Mouse (Mus musculus): Measurements from ENCODE around the gene Usp49. TPM values are rescaled to one million over a fixed set of nuclear protein-coding genes. Genes with fewer than 3 reads are reported as not detected.

Gene Usp49
- polyA plus RNA-seq, 1 experiment from 2014 or later = 2.6 TPM

DNA sequence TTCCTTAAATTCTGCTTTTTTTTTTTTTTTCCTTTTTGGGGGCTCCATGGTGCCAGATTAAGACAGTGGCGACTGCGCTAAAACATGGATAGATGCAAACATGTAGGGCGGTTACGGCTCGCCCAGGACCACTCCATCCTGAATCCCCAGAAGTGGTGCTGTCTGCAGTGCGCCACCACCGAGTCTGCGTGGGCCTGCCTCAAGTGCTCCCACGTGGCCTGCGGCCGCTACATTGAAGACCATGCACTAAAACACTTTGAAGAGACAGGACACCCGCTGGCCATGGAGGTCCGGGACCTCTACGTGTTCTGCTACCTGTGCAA is 41.5 kb downstream of the Usp49 start:
- peaks cover 9% of the 10 kb centered on the region for H3K36me3 ChIP-seq (ENCODE audit: control insufficient read depth, insufficient read depth)
- no peak overlapping the region for H3K27ac ChIP-seq (ENCODE audit: low read depth, low read length)
- no peaks in the 10 kb centered on the region for H3K4me1 ChIP-seq (replicated peaks; ENCODE audit: control insufficient read depth, insufficient read depth, low read length)
- H3K4me2 ChIP-seq (replicated peaks; ENCODE audit: low read depth) = peak overlapping the region; percentile 78
- H3K9ac ChIP-seq (ENCODE audit: low read depth, low read length) = no peak overlapping the region
- TF ChIP-seq CTCF (IDR thresholded peaks at IDR 0.05; ENCODE audit: low read depth) = no peak
- no peaks in the 10 kb centered on the region for H3K9me3 ChIP-seq (ENCODE audit: control insufficient read depth)
- H3K4me3 ChIP-seq (ENCODE audit: low read depth, low read length) = peak overlapping the region; percentile 32
- H3K27me3 ChIP-seq (replicated peaks; ENCODE audit: control insufficient read depth, insufficient read depth, low read length) = no peaks in the 10 kb centered on the region
- 44% methylated on average over 14 of the region's 14 CpGs for WGBS
- no peak for ATAC-seq

DNA sequence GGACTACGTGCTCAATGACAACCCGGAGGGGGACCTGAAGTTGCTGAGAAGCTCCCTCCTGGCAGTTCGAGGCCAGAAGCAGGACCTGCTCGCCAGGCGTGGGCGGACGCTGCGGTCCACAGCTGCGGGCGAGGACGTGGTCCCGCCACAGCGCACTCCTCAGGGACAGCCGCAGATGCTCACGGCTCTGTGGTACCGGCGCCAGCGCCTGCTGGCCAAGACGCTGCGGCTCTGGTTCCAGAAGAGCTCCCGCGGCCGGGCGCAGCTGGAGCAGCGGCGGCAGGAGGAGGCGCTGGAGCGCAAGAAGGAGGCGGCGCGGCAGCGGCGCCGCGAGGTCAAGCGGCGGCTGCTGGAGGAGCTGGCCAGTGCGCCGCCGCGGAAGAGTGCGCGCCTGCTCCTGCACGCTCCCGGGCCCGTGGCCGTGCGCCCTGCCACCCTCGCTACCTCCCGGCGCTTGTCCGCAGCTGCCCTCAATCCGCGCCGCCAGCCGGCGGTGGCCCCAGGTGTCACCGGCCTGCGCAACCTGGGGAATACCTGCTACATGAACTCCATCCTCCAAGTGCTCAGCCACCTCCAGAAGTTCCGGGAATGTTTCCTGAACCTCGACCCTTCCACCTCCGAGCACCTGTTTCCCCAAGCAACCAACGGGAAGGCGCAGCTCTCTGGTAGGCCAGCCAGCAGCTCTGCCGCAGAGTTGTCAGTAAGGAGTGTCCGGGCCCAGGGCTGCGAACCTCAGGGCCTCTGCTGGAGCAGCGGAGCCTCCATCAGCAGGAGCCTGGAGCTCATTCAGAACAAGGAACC is 42.0 kb downstream of the Usp49 start:
- Histone ChIP-seq H3K4me2 (replicated peaks; ENCODE audit: low read depth) (peak overlapping the region; percentile 78), H3K4me1 (replicated peaks; ENCODE audit: control insufficient read depth, insufficient read depth, low read length) (no peaks in the 10 kb centered on the region), H3K9ac (ENCODE audit: low read depth, low read length) (no peak overlapping the region), H3K36me3 (ENCODE audit: control insufficient read depth, insufficient read depth) (peaks cover 6% of the 10 kb centered on the region), H3K27ac (ENCODE audit: low read depth, low read length) (no peak overlapping the region), H3K27me3 (replicated peaks; ENCODE audit: control insufficient read depth, insufficient read depth, low read length) (no peaks in the 10 kb centered on the region), H3K9me3 (ENCODE audit: control insufficient read depth) (no peaks in the 10 kb centered on the region), H3K4me3 (ENCODE audit: low read depth, low read length) (peak overlapping the region; percentile 32)
- ATAC-seq = peak; percentile 50
- WGBS = 14% methylated on average over 61 of the region's 68 CpGs
- peak; percentile 62 for TF ChIP-seq CTCF (IDR thresholded peaks at IDR 0.05; ENCODE audit: low read depth)

DNA sequence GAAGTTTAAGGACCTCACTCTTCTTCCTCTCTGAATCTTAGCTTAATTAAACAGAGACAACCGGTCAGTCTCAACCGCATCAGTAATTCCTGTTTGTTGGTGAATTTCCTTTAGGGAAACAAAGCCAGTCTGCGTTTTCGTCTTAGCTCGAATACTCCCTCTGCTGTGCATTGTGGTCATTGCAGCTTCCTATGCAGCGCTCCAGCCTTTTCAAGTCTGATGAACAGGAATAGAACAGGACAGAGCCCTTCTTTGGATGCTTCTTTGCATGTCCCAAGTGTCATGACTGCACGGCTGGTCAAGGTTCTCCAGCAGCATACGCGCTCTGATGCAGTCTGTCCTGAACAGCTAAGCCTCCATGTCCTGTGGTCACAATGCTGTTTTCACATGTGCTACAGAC is 46.1 kb downstream of the Usp49 start:
- 24% methylated on average over 9 of the region's 9 CpGs for WGBS
- no peak overlapping the region for H3K9ac ChIP-seq (ENCODE audit: low read depth, low read length)
- ATAC-seq = no peak
- H3K4me1 ChIP-seq (replicated peaks; ENCODE audit: control insufficient read depth, insufficient read depth, low read length) = no peaks in the 10 kb centered on the region
- no peaks in the 10 kb centered on the region for H3K27me3 ChIP-seq (replicated peaks; ENCODE audit: control insufficient read depth, insufficient read depth, low read length)
- H3K27ac ChIP-seq (ENCODE audit: low read depth, low read length) = no peak overlapping the region
- no peak overlapping the region for H3K4me3 ChIP-seq (ENCODE audit: low read depth, low read length)
- H3K36me3 ChIP-seq (ENCODE audit: control insufficient read depth, insufficient read depth) = peaks cover 35% of the 10 kb centered on the region
- H3K9me3 ChIP-seq (ENCODE audit: control insufficient read depth) = no peaks in the 10 kb centered on the region
- H3K4me2 ChIP-seq (replicated peaks; ENCODE audit: low read depth) = no peak overlapping the region
- peak; percentile 91 for TF ChIP-seq CTCF (IDR thresholded peaks at IDR 0.05; ENCODE audit: low read depth)

GRCm38 (mm10) chr17:47678238-47678637 is 47.7 kb downstream of the Usp49 start:
- WGBS = 55% methylated on average over 5 of the region's 5 CpGs
- TF ChIP-seq CTCF (IDR thresholded peaks at IDR 0.05; ENCODE audit: low read depth) = no peak
- no peak overlapping the region for H3K9ac ChIP-seq (ENCODE audit: low read depth, low read length)
- no peak overlapping the region for H3K4me2 ChIP-seq (replicated peaks; ENCODE audit: low read depth)
- H3K27me3 ChIP-seq (replicated peaks; ENCODE audit: control insufficient read depth, insufficient read depth, low read length) = no peaks in the 10 kb centered on the region
- H3K9me3 ChIP-seq (ENCODE audit: control insufficient read depth) = no peaks in the 10 kb centered on the region
- peaks cover 40% of the 10 kb centered on the region for H3K36me3 ChIP-seq (ENCODE audit: control insufficient read depth, insufficient read depth)
- ATAC-seq = no peak
- no peaks in the 10 kb centered on the region for H3K4me1 ChIP-seq (replicated peaks; ENCODE audit: control insufficient read depth, insufficient read depth, low read length)
- no peak overlapping the region for H3K4me3 ChIP-seq (ENCODE audit: low read depth, low read length)
- H3K27ac ChIP-seq (ENCODE audit: low read depth, low read length) = peak overlapping the region; percentile 41; the same call in 1 of the 2 replicates

DNA sequence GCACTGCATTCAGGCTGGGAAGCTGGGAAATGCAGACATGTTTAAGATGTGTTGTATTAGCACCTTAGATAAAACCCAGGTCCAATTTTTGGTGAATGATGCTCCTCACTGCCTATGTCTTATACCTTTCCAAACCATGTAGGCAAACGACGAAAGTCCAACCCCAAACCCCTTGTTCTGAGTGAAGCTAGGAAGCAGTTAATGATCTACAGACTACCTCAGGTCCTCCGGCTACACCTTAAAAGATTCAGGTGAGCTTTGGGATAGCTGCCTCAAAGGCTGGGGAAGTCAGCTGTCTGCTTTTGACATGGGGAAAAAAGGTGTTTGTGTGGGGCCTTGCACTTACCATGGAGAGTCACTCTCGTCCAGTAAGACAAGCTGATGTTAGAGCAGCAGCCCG is 48.2 kb downstream of the Usp49 start:
- Histone ChIP-seq H3K27ac (ENCODE audit: low read depth, low read length) (peak overlapping the region; percentile 41; the same call in 1 of the 2 replicates), H3K4me3 (ENCODE audit: low read depth, low read length) (no peak overlapping the region), H3K27me3 (replicated peaks; ENCODE audit: control insufficient read depth, insufficient read depth, low read length) (no peaks in the 10 kb centered on the region), H3K9me3 (ENCODE audit: control insufficient read depth) (no peaks in the 10 kb centered on the region), H3K4me2 (replicated peaks; ENCODE audit: low read depth) (no peak overlapping the region), H3K9ac (ENCODE audit: low read depth, low read length) (no peak overlapping the region), H3K4me1 (replicated peaks; ENCODE audit: control insufficient read depth, insufficient read depth, low read length) (no peaks in the 10 kb centered on the region), H3K36me3 (ENCODE audit: control insufficient read depth, insufficient read depth) (peaks cover 43% of the 10 kb centered on the region)
- TF ChIP-seq CTCF (IDR thresholded peaks at IDR 0.05; ENCODE audit: low read depth) = no peak
- 0 out of 2 replicates have a peak, but pooled peaks have one; percentile 28 for ATAC-seq
- WGBS = 47% methylated on average over 5 of the region's 5 CpGs

DNA sequence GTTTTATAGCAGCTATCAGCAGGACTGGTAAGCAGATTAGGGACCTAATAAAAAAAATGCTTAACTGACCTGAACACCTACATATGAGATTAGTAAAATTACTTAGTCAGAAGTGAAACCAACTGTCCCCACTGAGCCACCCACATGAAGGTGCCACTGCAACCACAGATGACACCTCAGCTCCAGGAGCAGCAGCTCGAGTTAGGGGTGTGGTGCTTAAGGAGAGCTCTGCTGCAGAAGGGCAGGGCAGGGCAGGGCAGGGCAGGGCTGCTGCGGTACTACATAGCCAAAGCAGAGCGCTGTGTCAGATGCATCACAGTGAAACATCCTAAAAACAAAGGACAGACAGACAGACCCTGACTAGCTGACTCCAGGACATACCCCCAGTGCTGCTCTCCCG is 52.3 kb downstream of the Usp49 start:
- Histone ChIP-seq H3K4me2 (replicated peaks; ENCODE audit: low read depth) (no peak overlapping the region), H3K9me3 (ENCODE audit: control insufficient read depth) (no peaks in the 10 kb centered on the region), H3K36me3 (ENCODE audit: control insufficient read depth, insufficient read depth) (peaks cover 46% of the 10 kb centered on the region), H3K9ac (ENCODE audit: low read depth, low read length) (no peak overlapping the region), H3K27ac (ENCODE audit: low read depth, low read length) (no peak overlapping the region), H3K4me1 (replicated peaks; ENCODE audit: control insufficient read depth, insufficient read depth, low read length) (peaks cover 5% of the 10 kb centered on the region; the same call in 1 of the 2 replicates), H3K27me3 (replicated peaks; ENCODE audit: control insufficient read depth, insufficient read depth, low read length) (no peaks in the 10 kb centered on the region), H3K4me3 (ENCODE audit: low read depth, low read length) (no peak overlapping the region)
- WGBS = 50% methylated on average over 4 of the region's 4 CpGs
- no peak for TF ChIP-seq CTCF (IDR thresholded peaks at IDR 0.05; ENCODE audit: low read depth)
- ATAC-seq = no peak
